Mouse (Mus musculus) heart, adult 10 weeks (tissue): ENCODE measurements around the gene Atrn. TPM values are rescaled to one million over a fixed set of nuclear protein-coding genes. Genes with fewer than 3 reads are reported as not detected.

Source experiments
- polyA plus RNA-seq: library from polyadenylated mRNA; stranded (reverse); fragments of 350-450 nt; fragmentation: Illumina TruSeq; extraction: RNeasy Lipid Tissue Mini Kit (QIAGEN cat#74804); gene quantifications from one replicate; pipeline ENCODE4 v1.2.3, GENCODE M21; 2014; ENCODE audit warnings: low read depth, low replicate concordance

The Atrn gene
- 14.7 TPM for polyA plus RNA-seq

DNA sequence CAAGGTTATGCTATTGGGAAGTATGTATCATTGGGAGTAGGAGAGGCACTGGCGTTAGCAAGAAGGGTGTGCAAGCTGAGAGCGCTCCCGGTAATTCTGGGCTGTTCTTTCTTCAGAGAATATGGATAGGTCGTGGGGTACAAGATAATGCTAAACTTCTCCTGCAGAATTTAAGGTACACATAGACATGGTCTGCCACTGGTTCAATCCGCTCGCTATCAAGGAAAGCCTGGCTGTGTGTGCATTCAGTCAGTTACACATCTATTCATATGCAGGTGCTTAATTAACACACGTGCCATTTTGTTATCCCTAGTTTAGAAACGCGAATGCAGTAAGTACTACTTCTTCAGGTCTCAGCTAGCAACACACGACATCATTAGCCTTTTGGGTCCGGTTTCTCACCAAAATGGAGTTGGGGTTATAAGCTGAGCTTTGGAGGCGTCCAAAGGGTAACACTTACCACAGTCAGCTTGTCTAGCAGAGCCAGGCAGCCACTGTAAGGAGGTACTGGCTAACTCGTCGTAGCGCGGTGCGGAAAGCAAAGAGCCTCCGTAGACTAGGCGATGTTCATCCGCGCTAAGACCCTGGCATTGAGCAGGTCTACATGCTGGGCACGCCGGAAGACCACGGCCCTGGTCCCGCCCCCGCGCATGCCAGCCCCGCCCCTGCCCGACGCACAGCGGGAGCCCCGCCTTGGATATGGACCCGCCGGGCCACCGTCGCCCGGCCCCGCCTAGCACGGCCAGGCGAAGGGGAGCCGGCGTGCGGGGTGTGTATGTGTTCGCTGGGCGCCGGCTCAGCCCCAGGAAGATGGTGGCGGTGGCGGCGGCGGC is at the start of gene Atrn, which contains the start of gene 4930402H24Rik:
Atrn (plus strand) TSS at position 745 of the 833 bp plus-strand sequence.
4930402H24Rik (minus strand) TSS at position 656 of the 833 bp plus-strand sequence.

DNA sequence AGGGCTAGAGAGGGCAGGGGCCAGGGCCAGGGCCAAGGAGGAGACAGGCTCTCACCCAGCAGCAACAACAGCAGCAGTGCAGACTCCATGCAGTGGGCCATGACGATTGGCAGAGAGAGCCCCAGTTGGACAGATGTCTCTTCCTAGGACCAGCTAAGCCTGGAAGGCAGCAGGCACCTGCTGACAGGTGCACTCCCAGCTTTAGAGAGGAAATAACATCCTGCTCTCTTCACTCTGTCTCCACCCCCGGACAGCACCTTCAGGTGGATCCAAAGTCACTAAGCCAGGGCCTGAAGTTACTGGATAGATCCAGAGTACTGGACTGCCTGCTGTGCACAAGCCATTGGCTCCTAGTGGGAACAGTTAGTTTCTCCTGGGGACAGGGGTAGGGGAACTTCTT is 136.7 kb downstream of the Atrn start, which contains the start of gene Gfra4:
Gfra4 (minus strand) TSS at position 101 of the 400 bp plus-strand sequence.

DNA sequence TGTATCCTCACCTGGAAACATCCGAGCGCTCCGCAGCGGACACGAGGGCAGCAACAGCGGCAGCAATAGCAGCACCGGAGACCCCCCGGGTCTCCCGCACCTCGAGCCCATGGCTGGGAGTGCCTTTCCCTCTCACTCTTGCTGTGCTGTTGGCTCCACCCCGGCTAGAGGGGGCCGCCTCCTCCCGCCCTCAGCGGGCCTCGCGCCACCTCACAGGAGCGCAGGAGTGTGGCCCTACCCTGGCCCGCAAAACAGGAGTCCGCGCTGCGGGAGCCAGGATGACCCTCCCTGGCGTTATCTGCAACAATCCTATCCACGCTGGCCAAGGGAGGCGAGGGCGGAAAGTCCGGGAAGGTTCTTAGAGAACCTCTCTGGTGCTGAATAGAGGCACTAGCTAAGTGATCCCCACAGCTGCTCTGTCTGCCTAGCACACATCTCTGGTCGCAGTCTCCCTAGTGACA is 157.1 kb downstream of the Atrn start, which contains the start of gene Adam33:
Adam33 (minus strand) TSS at position 411 of the 461 bp plus-strand sequence.

Other genes with a start within 250 kb of the Atrn start
- gene Ddrgk1, start 241.8 kb upstream of the Atrn start, polyA plus RNA-seq: 105 TPM
- gene Itpa, start 238.9 kb upstream of the Atrn start, polyA plus RNA-seq: 40.9 TPM
- not detected for gene Slc4a11, start 209.0 kb upstream of the Atrn start, polyA plus RNA-seq
- 37.9 TPM for gene 4930402H24Rik, start 89 bp upstream of the Atrn start, polyA plus RNA-seq
- 11.4 TPM for gene Gfra4, start 136.6 kb downstream of the Atrn start, polyA plus RNA-seq
- gene Adam33, start 157.3 kb downstream of the Atrn start, polyA plus RNA-seq: 3.7 TPM
- gene Siglec1, start 180.3 kb downstream of the Atrn start, polyA plus RNA-seq: 1.8 TPM
- gene Hspa12b, start 220.8 kb downstream of the Atrn start, polyA plus RNA-seq: 21.7 TPM
- gene Gm11037, start 227.0 kb downstream of the Atrn start, polyA plus RNA-seq: not detected